Mouse (Mus musculus): ENCODE data around the gene Kif6. TPM values are rescaled to one million over a fixed set of nuclear protein-coding genes. Genes with fewer than 3 reads are reported as not detected.

Kif6 gene
- polyA plus RNA-seq, 1 experiment: not detected

DNA sequence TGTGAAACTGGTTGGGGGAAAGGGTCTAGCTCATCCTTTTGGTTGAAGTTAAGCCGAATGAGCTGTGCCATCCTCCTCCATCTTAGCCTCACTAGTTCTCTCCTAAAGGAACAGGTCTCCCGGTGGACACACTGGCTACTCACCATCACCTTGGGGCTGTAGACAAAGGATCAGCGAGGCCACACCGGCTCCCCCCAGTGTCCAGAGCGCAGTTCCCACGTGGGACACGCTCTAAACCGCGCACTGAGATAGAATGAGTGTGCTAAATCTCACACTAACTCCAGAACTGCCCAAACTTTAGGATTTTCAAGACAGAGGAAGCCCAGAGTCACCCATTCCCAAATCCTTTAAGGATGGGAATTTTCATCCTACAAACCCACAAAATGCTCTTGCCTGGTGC is 254.3 kb downstream of the Kif6 start:
- no peak for TF ChIP-seq GATA1 (IDR thresholded peaks at IDR 0.05; ENCODE audit: low read length)

GRCm38 (mm10) chr17:49872305-49872704 is 257.4 kb downstream of the Kif6 start:
- no peak for TF ChIP-seq GATA1 (IDR thresholded peaks at IDR 0.05; ENCODE audit: low read length)

DNA sequence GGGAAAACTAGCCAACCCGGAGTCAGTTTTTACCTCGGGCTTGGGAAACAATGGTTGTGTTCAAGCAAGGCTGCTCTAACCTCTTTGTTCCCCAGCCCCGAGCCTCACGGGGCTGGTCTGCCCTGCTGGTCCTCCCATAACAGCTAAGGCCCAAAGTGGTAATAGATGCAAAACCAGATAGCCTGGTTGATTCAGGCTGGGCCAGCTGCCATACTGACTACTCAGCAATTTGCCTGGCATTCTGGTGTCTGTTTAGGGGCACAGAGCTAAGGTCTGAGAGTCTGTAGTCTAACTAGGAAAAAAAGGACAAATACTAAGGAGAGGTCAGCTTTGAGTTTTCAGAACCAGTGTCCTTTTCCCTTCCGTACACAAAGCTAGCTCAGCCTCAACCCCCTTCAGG is 259.8 kb downstream of the Kif6 start:
- TF ChIP-seq GATA1 (IDR thresholded peaks at IDR 0.05; ENCODE audit: low read length): no peak

GRCm38 (mm10) chr17:49875401-49875800 is 260.5 kb downstream of the Kif6 start:
- TF ChIP-seq GATA1 (IDR thresholded peaks at IDR 0.05; ENCODE audit: low read length): no peak

DNA sequence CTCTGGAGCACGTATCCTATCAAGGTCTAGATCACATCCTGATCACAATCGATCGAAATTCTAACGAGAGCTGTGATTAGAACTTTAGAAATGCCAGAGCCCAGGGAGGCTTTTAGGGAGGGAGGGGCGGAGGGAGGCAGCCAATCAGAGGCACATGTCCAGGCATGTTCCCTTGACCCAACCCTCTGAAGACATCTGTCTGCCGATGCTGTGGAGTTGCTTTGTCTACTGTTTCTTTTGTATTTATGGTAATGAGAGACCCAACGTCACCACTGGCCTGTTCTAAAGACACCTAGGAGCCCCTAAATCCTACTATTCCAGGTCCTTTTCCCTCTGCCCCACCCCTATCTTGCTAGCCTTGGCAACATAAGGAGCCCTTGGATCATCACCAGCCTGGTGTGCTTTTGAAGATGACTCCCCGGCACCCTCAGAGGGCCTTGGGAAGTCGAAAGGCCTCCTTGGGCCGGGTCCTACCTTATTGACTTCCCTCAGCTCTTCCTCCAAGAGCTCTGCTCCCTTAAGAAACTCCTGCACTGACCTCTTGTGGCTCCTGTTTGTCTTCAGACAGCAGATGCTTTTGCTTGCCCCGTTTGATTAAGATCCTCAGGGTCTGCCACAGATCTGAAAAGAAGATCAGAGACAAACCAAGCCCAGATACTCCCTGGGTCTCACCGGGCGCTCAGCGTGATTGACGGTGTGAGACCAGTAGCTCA is 261.2 kb downstream of the Kif6 start:
- no peak for TF ChIP-seq GATA1 (IDR thresholded peaks at IDR 0.05; ENCODE audit: low read length)

DNA sequence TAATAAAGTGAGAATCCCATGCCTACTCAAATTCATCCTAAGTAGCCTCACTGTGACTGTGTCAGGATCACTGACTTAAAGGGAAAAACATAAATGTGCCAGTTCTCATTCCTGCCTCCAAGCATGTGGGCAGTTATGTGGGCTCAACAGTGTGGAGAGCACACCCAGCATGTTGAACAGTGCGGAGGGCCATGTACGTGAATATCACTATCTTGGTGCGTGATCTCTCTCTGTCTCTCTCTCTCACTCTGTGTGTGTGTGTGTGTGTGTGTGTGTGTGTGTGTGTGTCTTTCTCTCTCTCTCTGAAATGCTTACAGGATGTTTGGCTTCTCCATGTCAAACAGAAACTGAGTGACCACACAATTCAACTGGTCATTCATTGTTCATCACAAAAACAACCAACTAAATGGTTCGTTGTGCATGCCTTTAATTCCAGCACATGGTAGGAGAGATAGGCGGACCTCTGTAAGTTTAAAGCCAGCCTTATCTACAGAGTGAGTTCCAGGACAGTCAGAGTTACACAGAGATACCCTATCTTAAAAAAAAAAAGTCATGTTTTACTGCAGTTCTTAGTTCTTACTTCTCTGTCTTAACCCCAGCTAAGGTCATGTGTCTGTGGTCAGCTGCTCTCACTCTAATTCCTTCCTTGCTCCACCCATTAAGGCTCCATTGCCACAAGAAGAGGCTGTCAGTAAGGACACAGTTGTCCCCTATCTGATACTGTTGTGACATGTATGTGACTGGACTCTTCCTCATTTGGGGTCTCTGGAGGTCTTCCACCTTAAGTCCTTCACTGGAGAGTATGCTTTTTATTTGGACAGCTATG is 266.2 kb downstream of the Kif6 start:
- TF ChIP-seq GATA1 (IDR thresholded peaks at IDR 0.05; ENCODE audit: low read length): no peak

GRCm38 (mm10) chr17:49881796-49882195 is 266.9 kb downstream of the Kif6 start:
- TF ChIP-seq GATA1 (IDR thresholded peaks at IDR 0.05; ENCODE audit: low read length): no peak

- no peak for TF ChIP-seq GATA1 (IDR thresholded peaks at IDR 0.05; ENCODE audit: low read length)
These were observed 268.3 kb downstream of the Kif6 start for GRCm38 (mm10) chr17:49883136-49883755.

GRCm38 (mm10) chr17:49885035-49885434 is 270.1 kb downstream of the Kif6 start:
- no peak for TF ChIP-seq GATA1 (IDR thresholded peaks at IDR 0.05; ENCODE audit: low read length)

- no peak for TF ChIP-seq GATA1 (IDR thresholded peaks at IDR 0.05; ENCODE audit: low read length)
These were observed 274.7 kb downstream of the Kif6 start for GRCm38 (mm10) chr17:49889629-49890028.

GRCm38 (mm10) chr17:49890861-49891260 is 275.9 kb downstream of the Kif6 start:
- TF ChIP-seq GATA1 (IDR thresholded peaks at IDR 0.05; ENCODE audit: low read length): no peak

GRCm38 (mm10) chr17:49892390-49892789 is 277.5 kb downstream of the Kif6 start:
- no peak for TF ChIP-seq GATA1 (IDR thresholded peaks at IDR 0.05; ENCODE audit: low read length)

DNA sequence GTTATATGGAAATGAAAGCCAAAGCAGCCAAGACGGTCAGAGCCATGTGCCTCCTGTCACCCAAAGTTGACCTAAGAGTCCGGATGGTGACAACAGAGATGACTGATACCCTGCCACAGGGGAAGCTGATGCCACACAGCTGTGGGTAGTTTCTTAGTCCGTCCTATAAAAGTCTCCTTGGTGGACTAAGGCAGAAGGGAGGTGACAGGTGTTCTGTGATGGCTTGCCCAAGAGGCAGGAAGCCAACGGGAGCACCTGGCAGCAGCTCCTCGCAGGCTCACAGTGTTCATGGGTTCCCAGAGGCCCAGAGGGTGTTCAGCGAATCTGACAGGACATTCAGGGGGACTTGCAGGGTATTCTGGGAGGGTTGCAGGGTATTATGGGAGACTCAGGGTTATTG is 279.5 kb downstream of the Kif6 start:
- TF ChIP-seq GATA1 (IDR thresholded peaks at IDR 0.05; ENCODE audit: low read length): no peak

DNA sequence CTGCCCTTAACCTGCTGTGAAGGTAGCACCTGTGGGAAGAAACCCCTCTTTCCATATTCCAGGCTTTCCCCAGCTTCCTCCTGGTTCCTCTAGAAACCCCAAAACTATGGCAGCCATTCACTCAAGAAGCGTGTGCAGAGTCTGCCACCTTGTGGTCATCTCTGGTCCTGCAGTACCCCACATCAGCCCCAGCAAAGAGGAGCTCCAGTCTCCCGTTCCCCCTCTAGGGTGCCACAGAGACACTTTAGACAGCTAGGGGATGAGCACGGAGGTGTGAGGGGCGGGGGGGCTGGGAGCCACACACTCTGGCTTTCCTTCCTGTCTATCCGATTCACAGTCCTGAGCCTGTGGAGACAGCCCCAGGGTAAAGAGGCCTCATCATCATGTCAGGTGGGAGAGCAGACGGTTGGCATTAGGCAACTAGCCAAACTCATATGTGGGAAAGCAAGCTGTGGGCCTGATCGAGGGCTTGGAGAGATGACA is 284.0 kb downstream of the Kif6 start:
- no peak for TF ChIP-seq GATA1 (IDR thresholded peaks at IDR 0.05; ENCODE audit: low read length)

GRCm38 (mm10) chr17:49902613-49903012 is 287.7 kb downstream of the Kif6 start:
- TF ChIP-seq GATA1 (IDR thresholded peaks at IDR 0.05; ENCODE audit: low read length): no peak

DNA sequence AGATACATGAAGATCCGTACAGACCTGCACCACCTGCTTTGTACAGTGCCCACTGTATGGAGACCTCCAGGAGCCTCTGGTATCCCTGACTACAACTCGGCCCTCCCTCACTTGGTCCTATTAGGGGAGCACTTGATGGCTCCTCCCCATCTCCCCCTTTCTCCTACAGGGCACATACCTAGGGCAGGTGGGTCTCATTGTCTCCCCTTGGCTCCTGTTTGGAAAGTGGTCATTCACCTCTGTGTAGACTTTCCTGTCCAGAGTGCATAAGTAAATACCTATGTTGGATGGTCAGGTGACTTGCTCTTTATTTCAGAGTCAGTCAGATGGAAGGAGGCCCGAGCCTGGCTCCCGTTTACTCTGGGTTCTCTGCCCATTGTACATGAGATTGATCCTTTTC is 308.5 kb downstream of the Kif6 start:
- no peak for TF ChIP-seq GATA1 (IDR thresholded peaks at IDR 0.05; ENCODE audit: low read length)

Data from G1E-ER4 (cell line).